Mouse (Mus musculus): ENCODE results near the gene Mcfd2. TPM values are rescaled to one million over a fixed set of nuclear protein-coding genes. Genes with fewer than 3 reads are reported as not detected.

The Mcfd2 gene
- total RNA-seq, 2 experiments from 2014 or later, result 56.0 to 62.6 TPM

DNA sequence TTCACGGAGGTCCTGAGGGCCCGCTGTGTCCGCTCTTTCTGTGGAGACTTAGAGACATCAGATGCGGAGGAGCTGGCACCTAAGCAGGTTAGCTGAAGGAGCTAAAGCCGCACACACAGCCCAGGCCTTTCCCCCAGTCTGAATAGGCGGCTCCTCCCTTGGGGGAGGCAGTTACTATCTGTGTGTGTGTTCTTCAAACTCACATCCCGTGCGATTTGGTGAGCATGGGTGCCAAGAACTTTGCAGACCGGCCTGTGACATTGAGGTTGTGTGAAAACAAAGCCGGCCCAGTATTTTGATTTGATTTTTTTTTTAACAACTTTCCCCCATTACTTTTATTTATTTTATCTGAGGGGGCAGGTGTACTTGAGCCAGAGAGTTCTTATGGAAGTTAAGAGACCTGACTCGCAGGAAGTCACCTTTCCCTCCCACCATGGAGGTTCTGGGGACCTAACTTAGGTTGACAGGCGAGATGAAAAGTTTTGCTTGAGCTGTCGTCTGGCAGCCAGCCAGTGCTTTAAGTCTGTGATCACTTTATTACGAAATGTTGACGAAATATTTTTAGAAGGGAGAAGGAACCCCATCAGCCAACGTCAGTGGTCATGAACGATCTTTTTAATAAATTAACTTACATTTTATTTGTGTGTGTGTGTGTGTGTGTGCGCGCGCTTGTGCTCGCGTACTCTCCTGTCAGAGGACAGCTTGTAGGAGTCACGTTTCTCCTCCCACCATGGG lies 20.2 kb upstream of the Mcfd2 start:
- no peak for TF ChIP-seq CTCF (conservative IDR thresholded peaks at IDR 0.05)
- Histone ChIP-seq H3K4me3 (no peak overlapping the region), H3K27ac (no peak overlapping the region)
- no peak for DNase-seq (ENCODE audit: low spot score in 2 of 2)

DNA sequence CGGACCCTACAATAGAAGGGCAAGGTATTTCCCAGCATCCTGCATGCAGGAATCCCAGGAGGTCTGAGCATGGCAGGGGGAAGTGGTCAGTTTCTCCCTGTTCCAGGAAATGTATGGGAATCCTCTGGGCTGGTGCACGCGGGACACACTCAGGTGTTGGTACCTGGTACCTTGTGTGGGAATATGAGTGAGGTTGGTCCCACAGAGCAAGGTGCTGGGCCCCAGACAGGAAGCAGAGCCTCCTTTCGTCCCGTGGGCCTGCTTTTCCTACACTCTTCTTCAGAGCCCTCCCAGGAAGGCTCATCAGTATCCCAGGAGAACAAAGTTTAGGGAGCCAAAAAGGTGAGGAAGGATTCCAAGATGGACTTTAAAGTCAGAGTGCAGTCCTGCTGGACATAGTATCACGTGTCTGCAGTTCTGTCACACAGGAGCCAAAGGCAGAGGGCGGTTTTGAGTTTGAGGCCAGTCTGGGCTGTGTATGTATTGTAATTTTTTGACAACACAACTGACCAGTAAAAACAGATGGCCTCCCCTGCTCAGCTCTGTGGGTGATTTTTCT lies 18.8 kb upstream of the Mcfd2 start:
- no peak for TF ChIP-seq CTCF (conservative IDR thresholded peaks at IDR 0.05)
- DNase-seq (ENCODE audit: low spot score in 2 of 2), result no peak
- Histone ChIP-seq H3K27ac (no peak overlapping the region), H3K4me3 (no peak overlapping the region)

DNA sequence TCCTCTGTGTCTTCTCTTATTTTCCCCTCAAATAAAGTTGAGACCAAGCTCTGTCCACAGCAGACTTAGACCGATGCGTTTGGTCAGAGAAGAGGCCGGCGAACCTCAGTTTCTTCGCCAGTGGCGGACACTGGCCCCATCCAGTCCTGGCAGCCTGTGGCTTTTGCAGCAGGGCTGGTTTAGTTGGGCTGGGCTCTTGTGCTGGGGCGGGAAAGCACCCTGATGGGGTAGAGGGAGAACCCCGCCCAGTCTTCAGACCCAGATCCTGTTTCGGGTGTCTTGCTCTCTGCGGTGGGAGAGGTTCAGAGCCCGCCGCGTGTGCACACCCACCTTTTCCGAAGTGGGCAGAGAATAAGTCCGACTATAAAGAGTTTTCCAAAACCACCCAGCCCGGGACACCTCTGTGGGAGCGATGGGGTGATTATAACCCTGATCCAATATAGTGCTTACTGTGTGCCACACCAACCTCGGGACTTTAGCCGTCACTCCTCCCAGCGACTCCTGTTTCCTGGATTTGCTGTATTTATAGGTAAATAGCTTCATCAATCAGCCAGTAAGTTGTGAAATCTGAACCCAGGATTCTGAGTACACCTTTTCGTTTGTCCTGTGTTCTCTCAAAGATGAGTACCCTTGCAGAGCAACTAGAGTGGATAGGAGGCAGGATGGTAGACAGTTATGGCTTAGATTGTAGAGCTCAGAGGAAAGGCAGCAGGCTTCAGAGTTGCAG lies 18.2 kb upstream of the Mcfd2 start:
- Histone ChIP-seq H3K27ac (no peak overlapping the region), H3K4me3 (peak overlapping the region; percentile 86)
- DNase-seq (ENCODE audit: low spot score in 2 of 2), result no peak
- no peak for TF ChIP-seq CTCF (conservative IDR thresholded peaks at IDR 0.05)

DNA sequence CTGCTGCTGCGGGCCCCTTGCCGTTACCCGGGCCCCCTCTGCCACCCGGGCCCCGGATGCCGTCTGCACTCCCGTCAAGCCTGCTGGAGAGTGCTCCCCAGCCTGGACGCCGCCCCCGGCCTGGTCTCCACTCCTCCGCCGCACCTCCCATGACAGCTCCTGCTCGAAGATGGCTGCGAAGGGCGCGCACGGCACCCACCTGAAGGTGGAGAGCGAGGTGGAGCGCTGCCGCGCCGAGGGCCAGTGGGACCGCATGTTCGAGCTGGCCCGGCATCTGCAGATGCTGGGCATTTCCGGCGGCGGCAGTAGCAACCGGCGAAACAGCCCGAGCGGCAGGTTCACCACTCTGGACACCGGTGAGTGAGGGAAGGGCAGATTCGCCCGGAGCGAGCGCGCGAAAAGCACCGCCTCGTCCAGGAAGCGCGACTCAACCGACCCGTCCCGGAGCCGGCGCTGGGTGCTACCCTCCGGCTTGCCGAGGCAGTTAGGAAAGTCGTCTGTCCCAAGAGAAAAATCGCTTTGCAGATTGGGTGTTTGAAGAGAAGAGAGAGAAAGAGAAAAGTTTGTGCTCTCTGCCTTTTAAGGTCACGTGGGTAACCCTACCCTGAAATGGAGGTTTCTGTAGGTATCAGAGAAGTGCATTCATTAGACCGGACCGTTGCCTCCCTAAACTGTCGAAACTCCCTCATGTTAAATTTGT lies 17.5 kb upstream of the Mcfd2 start:
- Histone ChIP-seq H3K4me3 (peak overlapping the region; percentile 86), H3K27ac (peak overlapping the region; percentile 92)
- TF ChIP-seq CTCF (conservative IDR thresholded peaks at IDR 0.05), result no peak
- DNase-seq (ENCODE audit: low spot score in 2 of 2), result peak in 1 of 2 experiments; percentile 19

DNA sequence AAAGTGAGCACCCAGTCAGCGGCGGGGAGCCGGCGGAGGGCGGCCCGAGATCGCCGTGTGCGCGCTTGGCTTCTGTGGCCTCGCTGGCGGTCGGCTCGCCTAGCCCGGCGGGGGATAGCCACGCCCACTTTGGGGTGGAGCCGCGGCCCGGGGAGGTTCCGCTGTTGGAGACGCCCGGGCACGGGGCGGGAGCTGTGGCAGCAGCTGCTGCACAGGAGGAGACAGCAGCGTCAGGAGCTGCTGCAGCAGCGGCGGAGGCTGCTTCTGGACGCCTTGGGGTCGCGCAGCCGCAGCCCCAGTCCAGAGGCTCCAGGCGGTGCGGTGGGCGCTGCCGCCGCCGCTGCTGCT lies 16.9 kb upstream of the Mcfd2 start, which contains the start of gene Ttc7:
TSS of gene Ttc7 (plus strand) at position 181 of the 348 bp plus-strand sequence.
- TF ChIP-seq CTCF (conservative IDR thresholded peaks at IDR 0.05), result no peak
- Histone ChIP-seq H3K4me3 (peak within 1 kb of the TSS; percentile 86), H3K27ac (peak within 1 kb of the TSS; percentile 92)
- peak; percentile 93 for DNase-seq (ENCODE audit: low spot score in 2 of 2)

DNA sequence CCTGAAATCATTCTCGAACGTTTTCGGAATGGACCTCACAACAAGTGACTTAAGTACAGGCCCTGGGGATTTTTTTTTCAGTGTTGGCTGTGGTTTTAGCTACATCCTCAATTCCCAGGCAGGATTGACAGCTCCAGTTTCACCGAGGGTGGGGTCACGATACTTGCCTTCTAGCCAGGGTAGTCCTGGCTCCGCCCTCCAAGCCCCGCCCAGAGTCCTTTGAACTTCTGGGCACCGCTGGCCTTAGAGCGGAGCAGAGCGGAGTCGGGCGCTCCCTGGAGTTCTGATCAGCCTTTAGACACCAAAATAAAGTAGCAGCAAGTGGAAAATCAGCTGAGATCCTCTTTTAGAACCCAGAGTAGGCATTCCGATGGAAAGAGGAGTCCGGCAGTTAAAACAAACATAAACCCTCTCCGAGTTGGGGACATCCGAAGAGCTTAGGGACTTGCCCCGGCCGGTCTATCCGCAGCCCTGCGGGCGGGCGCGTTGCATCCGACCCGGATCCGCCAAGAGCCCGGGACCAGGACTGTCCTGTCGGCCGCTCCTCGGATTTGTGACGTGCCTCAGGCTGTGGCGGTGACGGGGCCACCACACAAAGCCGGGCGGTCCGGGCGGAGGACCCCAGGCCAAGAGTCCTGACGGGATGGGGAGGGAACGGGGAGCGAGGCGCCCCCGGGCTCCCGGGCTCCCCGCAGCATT lies 16.4 kb upstream of the Mcfd2 start:
- Histone ChIP-seq H3K27ac (peak overlapping the region; percentile 92), H3K4me3 (peak overlapping the region; percentile 86)
- no peak for TF ChIP-seq CTCF (conservative IDR thresholded peaks at IDR 0.05)
- peak; percentile 65 to 73 for DNase-seq (ENCODE audit: low spot score in 2 of 2)

DNA sequence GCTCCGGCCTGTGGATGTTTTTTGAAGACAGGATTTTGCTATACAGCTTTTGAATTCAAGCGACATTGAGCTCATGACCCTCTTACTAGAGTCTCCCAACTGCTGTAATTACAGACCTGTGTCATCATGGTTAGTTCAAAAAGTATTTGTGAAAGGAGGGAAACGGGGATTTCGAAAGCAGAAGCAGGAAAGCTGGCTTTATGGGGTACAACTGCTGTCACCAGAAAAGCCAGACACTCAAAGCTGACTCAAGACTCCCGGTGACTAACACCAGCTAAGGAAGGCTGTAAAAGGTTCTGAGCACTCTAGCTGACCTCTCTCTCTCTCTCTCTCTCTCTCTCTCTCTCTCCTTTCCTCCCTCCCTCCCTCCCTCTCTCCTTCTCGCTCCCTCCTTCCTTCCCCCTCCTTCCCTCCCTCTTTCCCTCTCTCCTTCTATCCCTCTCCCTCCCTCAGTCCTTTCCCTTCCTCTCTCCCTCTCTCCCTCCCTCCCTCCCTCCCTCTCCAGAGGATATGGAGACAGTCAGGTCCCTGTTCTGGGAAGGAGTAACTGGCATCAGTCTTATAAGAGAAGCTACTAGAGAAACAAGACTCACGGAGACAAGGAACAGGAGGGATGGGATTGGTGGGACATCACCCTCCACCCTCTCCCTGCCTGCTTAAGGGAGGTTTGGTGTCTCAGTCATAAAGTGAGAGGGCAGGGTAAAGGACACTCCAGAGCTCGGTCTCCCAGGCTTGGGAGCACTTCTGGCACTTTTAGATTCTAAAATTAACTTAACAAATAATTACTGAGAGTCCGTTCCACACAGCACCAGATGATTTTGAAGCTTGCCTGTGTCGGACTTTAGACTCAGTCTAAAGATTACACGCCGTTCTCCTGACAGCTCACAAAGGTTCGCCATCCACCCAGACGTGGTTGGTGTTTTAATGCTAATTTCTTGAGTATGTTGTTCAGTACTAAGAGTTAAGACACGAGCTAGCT lies 9.9 kb upstream of the Mcfd2 start:
- no peak for TF ChIP-seq CTCF (conservative IDR thresholded peaks at IDR 0.05)
- Histone ChIP-seq H3K27ac (no peak overlapping the region), H3K4me3 (no peak overlapping the region)
- DNase-seq (ENCODE audit: low spot score in 2 of 2), result no peak

DNA sequence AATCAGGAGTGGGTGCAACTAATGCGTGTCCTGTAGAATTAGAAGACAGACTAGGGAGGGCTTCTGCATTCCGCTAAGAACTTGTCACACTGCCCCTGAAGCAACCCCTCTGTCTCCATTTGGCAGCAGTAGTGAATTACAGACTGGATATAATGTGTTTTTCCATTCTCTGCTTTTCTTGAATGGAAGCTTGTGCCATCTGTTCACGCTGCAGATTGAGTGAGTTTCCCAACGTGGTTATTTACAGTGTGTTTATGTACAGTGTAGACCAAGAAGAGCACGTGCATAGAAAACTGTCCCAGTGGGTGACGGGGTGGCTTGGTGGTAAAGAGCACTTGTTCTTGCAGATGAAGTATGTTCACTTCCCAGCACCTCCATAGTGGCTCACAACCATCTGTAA lies 3.7 kb upstream of the Mcfd2 start:
- Histone ChIP-seq H3K27ac (no peak overlapping the region), H3K4me3 (no peak overlapping the region)
- no peak for TF ChIP-seq CTCF (conservative IDR thresholded peaks at IDR 0.05)
- DNase-seq (ENCODE audit: low spot score in 2 of 2), result no peak

DNA sequence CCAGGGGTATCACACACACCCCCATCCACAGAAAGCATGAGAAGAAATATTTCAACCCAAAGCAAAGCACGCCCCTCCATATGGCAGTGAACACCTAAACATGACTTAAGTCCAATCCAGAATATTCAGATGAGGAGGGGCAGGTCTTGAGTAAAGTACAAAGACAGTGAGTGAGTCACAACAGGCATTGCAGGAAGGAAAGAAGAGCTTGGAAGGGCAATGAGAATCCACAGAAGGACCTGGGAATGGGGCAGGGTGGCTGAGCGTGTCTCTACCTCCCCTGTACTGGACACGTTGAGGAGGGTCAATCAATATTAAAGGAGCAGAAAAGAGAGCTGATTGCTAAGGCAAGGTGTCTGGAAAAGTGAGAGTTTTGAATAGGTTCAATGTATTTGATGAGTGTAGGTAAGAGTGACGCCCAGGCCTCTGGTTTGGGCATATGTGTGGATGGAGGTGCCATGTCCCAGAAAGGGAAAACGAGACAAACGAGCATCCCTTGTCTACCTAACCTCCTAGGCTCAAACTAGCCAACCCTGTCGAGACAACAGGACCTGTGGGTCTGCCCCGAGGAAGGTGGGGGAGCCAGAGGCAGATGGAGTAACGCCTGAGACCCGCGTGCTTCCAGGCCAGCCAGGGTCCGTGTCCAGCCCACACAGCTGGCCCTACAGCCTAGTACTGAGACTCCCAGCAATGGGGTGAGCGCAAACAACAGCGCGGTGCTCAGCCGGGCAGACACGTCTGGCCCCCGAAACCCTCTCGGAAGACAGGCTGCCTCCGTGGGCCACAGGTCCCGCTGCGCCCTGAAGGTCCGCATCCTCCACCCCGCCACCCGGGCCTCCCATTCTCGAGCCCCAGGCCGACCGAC lies 576 bp downstream of the Mcfd2 start:
- no peak for TF ChIP-seq CTCF (conservative IDR thresholded peaks at IDR 0.05)
- peak overlapping the region; percentile 95 for H3K27ac ChIP-seq
- peak in 1 of 2 experiments; percentile 10 for DNase-seq (ENCODE audit: low spot score in 2 of 2)
- peak overlapping the region; percentile 99 for H3K4me3 ChIP-seq

DNA sequence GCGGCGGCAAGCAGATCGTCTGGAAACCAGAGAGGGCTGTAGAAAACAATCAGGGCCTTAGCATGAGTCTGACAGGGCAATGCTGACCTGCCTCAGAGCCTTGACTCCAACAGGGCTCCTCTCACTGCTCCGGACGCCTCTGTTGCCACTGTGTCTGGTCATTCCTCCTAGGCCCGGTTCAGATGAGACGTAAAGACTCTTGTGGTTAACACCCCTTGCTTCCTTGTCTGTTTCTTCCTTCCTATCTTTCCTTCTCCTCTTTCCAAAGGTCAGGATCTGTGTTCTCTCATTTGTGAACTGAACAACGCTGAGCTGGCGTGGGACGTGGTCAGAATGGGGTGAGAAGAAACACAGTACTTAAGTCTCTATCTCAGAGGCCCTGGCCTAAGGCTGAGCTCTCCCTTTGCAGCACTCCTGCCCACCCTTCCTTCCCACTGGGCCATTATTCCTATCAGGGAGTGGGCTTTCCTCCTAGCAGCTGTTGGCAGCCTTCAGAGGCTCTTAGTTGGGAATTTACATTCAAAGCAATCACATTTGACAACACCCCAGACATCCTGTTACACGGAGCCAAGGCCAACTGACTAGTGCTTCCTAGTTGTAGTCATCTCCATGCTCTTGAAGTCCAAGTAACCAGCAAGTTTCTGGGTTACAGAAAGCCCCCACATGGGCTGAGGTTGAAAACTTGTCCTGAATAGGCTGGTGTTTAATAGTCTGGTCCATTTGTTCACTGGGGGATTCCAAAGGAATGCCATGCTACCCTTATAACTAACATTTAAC lies 1.5 kb downstream of the Mcfd2 start:
- no peak for DNase-seq (ENCODE audit: low spot score in 2 of 2)
- no peak overlapping the region for H3K27ac ChIP-seq
- TF ChIP-seq CTCF (conservative IDR thresholded peaks at IDR 0.05), result no peak
- H3K4me3 ChIP-seq, result peak overlapping the region; percentile 99; the same call in 1 of the 2 replicates
